ENCODE assay signal across 18 mouse cellular contexts in the genomic region with DNA sequence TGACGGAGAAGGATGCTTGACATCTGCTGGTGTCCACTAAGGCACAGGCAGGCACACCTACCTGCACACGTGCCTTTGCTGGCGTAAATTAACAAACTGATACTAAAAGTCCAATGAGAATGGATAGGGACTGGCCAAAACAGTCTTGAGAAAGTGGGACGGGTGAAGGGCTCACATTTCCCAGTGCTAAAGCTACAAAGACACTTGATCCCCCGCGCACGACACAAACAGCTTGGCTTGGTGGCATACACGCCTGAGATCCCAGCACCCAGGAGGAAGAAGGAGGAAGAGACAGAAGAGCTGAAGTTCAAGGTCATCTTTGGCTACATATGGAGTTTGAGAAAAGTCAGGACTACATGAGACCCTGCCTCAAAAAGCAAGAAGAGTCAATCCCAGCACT.
"Had no signal": no experiment of that assay in that cellular context is flagged by ENCODE, and none has a peak within 500 bp of the region (broad histone marks: within the 10 kb centered on the region; RNA-seq: fewer than 3 reads in every experiment).

No protein-coding gene starts in this region.

- DNase-seq: kidney, adult 2 months; kidney, postnatal 25 days; layer of hippocampus, postnatal 36 days; liver, embryonic 13.5 days; lung, embryonic 14.5 days; right cerebral cortex, adult 18-20 months; right cerebral cortex, postnatal 14 days; right cerebral cortex, postnatal 4 days; spleen, adult 18-20 months; thymus, postnatal 25 days had no signal

- H3K9ac ChIP-seq: liver, embryonic 13.5 days; lung, embryonic 14.5 days; midbrain, embryonic 12.5 days; midbrain, embryonic 15.5 days; neural tube, embryonic 12.5 days; neural tube, embryonic 15.5 days; stomach, embryonic 15.5 days had no signal

- H3K27ac ChIP-seq: left cerebral cortex, adult 2 months; liver, embryonic 13.5 days; macrophage; midbrain, embryonic 12.5 days; midbrain, embryonic 15.5 days; neural tube, embryonic 12.5 days; neural tube, embryonic 15.5 days; stomach, embryonic 15.5 days had no signal

- H3K27me3 ChIP-seq: liver, embryonic 13.5 days; midbrain, embryonic 12.5 days; midbrain, embryonic 15.5 days; neural tube, embryonic 12.5 days; neural tube, embryonic 15.5 days; stomach, embryonic 15.5 days had no signal

- H3K4me3 ChIP-seq: left cerebral cortex, adult 2 months; liver, embryonic 13.5 days; midbrain, embryonic 12.5 days; midbrain, embryonic 15.5 days; neural tube, embryonic 12.5 days; neural tube, embryonic 15.5 days; stomach, embryonic 15.5 days had no signal

- H3K4me1 ChIP-seq: midbrain, embryonic 12.5 days; midbrain, embryonic 15.5 days; stomach, embryonic 15.5 days had no signal

- H3K4me2 ChIP-seq: liver, embryonic 13.5 days; lung, embryonic 14.5 days; midbrain, embryonic 12.5 days; midbrain, embryonic 15.5 days; neural tube, embryonic 12.5 days; neural tube, embryonic 15.5 days; stomach, embryonic 15.5 days had no signal

- H3K36me3 ChIP-seq: liver, embryonic 13.5 days; midbrain, embryonic 12.5 days; midbrain, embryonic 15.5 days; neural tube, embryonic 12.5 days; neural tube, embryonic 15.5 days; stomach, embryonic 15.5 days had no signal

- H3K9me3 ChIP-seq: liver, embryonic 13.5 days; midbrain, embryonic 12.5 days; midbrain, embryonic 15.5 days; neural tube, embryonic 12.5 days; neural tube, embryonic 15.5 days; stomach, embryonic 15.5 days had no signal

- ATAC-seq: lung, postnatal 0 days; midbrain, embryonic 15.5 days had no signal
